Mouse (Mus musculus): ENCODE measurements around the gene Tmem234.

The Tmem234 gene

DNA sequence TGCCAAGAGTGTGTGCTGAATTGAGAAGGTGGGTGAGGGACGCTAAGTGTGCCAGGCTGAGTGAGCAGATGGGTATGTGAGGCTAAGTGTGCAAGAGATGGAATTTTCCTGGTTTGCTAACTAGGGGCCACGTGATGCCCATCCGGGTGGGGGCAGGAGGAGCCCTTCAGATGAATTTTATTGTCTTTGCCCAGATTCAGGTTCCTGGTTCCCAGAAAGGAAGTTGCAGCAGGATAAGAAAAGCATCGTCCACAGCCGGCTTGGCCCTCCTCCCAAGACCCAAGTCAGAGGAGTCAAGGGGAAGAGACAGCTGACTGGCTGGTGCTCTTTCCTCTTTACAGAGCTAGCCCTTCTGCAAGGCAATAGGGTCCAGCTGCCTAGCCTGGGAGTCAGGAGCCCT, 22.0 kb upstream of the Tmem234 start, which contains the start of gene Fam167b:
Fam167b (minus strand) TSS at position 84 of the 400 bp plus-strand sequence.
- DNase-seq (ENCODE audit: low read depth, low spot score) = no peak

DNA sequence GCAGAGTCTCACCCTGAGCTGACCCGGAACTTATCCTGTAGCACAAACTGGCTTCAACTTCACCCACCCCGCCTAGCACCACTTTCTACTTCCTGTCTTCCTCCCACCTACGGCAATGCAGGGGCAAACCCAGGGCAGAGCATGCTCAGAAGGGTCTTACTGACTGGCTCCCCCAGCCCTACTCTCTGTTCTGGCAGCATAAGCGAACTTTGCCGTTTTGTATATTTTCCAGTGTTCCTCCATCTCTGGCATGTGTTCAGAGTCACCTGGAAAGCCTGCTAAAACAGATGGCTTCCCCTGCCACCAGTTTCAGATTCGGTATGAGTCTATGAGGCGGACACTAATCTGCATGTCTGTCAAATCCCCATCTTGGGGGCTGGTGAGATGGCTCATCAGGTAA, 20.1 kb upstream of the Tmem234 start:
- DNase-seq (ENCODE audit: low read depth, low spot score) = no peak

DNA sequence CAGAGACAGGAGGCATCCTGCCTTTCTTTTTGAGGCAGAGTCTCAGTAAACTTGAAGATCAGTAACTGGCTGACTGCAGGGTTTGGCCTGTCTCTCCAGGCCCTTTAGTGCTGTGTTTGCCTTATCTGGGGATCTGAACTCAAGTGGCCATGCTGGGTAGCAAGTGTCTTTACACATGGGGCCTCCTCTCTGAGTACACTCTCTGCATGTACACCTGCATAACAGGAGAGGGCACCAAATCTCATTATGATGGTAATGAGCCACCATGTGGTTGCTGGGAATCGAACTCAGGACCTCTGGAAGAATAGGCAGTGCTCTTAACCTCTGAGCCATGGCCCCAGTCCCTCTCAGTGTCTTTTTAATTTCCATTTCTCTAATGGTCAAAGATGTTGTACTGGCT, 18.2 kb upstream of the Tmem234 start:
- DNase-seq (ENCODE audit: low read depth, low spot score) = no peak

DNA sequence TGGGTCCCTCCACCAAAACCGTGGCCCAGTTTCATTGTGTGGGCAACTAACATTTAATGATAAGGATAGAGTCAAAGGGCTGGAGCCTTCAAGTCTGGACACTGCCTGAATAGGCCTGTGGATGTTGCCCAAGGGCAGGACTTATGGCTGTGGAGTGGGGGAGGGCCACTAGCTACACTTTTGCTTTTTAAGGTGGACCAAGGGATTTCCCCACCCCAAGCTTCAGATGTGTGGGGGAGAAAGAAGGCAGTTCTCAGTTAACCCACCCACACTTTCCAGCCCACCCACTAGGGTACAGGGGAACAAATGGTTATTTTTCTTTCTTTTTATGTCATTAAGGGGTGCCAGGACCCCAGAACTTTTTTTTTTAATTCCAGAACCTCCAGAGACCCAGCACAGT, 16.1 kb upstream of the Tmem234 start:
- no peak for DNase-seq (ENCODE audit: low read depth, low spot score)

DNA sequence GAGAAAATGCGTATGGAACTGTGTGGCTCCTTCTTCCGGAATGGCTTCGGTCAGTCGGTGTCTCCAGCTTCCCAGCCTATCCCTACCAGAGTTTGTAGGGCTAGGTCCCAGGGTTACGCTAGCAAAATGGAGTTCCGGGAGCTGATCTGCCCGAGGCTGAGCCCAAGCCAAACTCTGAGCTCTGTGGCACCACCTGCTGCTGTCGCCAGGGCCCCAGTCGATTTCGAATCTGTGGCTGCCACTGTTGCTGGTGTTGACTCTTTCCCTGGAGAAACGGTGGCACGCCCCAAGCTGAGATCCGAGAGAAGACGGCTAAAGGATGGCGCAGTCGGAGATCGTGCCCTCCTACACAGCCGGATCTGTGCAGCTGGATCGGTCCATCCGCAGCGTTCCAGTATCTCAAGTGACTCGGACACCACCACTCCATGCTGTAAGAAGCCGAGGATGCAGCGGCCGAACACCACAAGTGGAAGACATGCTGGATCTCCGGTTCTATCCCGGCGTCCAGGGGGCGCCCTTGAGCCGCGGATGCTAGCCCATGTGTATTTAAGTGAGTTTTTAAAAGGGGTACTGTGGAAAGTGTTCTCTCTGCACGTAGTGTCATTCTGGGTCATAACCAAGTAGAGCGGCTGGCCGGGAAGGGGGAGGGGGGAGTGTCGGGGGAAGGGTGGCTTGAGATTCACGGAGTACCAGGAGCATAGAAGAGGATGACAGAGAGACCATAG, 15.4 kb upstream of the Tmem234 start:
- DNase-seq (ENCODE audit: low read depth, low spot score) = no peak

DNA sequence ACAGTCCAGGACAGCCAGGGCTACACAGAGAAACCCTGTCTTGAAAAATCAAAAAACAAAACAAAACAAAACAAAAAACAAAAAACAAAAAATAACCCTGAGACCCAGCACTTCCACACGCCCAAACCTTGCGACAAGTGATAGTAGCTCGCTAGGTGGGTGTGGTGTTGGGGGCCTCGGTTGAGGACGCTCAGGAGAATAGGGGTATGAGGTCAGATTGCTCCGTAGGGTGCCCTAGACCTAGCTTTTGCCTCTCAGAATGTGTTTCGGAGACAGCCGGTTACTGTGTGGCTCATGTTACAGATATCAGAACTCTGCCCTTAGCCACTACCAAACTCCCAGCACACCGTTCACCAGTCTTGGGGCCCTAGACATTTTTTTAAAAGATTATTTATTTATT, 14.7 kb upstream of the Tmem234 start:
- no peak for DNase-seq (ENCODE audit: low read depth, low spot score)

DNA sequence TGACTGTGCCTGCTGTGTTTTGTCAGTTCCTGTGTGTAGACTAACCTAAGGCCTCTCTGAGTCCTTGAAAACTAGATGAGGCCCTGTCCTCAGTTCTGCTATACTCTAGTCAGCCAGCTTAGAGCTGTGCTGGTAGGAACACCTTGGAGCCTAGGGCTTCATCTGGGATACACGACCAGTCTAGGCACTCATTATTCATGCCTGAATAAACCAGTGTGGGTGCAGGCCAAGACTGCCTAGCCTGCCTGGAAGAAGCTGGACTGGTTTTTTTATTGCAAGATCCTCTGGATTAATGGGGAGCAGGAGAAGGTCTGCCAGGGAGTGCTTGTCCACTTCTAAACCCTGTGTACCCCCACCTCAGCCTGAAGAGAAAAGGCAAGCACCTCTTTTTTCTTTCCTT, 13.5 kb upstream of the Tmem234 start:
- no peak for DNase-seq (ENCODE audit: low read depth, low spot score)

DNA sequence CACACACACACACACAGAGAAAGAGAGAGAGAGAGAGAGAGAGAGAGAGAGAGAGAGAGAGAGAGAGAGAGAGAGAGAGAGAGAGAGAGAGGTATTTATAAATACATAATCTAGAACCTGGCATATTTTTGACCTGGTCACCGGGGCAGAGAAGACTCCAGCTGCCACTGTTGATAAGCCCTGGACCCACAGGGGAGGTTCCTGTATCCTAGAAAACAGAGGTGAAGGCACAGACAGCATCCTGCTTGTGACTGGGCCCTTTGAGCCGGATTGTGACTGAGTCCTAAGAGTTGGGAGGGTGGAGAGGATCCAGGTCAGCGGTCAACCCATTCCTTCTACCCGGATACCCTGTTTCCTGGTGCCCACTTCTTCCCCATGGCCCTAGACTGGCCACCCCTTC, 11.6 kb upstream of the Tmem234 start:
- DNase-seq (ENCODE audit: low read depth, low spot score) = no peak

DNA sequence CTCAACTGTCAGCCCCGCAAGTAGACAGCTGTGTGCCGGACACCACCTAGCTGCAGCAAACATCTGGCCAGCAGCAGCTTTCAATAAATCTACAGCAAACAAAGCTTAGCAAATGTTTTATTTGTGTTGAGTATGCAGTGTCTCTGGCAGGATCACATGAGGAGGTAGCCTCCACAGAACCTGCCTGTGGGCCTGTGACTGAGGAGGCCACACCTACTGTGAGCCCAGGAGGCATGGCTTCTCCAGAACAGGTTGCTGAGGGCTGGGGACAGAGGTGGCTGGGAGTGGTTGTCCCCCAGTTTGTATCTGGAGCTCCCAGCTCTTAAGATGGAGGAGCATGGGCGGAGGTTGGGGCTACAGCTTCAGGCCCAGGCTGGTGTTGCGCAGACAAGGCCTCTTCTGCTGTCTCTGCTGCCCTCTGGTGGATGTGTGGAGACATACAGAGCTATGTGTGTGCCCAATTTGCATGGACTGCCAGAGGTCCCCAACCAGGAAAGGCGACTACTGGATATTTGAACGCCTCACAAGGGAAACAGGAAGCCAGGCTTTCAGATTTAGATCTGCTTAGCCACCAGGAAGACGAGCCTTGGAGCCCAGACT, 8.1 kb downstream of the Tmem234 start:
- peak; percentile 74 for DNase-seq (ENCODE audit: low read depth, low spot score)

DNA sequence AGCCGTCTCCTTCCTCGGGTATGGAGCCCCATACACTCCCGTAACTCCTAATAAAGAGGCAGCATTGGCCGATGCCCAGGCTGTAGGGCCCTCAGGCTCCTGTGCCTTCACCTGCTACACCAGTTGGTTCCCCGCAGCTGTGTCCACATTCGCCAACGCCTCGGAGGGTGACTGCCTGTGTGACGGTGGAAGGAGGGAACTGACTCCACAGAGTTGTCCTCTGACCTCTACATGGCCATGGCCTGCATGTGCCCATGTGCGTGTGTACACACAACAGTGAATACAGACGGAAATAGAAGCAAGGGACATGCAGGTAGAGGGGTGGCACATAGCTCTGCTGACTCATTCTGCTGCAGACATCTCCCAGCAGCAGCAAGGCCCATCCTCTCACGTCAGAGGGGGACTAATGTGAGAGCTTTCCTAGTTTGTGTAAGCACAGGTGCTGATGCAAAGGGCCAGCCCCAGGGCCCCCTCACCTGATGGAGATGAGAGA, 8.7 kb downstream of the Tmem234 start:
- no peak for DNase-seq (ENCODE audit: low read depth, low spot score)

DNA sequence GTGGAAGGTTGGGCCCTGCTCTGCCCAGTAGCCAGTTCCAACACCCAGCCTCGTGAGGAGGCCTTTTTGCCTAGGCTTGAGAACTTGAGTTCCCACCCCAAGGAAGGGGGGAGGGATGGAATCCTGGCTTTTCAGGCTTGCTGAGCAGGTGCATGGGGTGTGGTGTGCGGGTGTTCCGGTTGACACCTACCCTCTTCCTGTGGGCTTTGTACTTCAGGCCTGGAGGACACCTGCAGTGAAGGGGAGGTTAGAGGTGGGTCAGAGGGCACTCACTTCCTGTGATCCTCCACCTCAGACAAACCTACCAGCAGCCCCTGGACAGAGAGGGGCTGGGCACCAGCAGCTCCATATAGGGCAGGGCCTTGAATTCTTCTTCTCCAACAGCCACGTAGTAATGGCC, 9.6 kb downstream of the Tmem234 start:
- no peak for DNase-seq (ENCODE audit: low read depth, low spot score)

DNA sequence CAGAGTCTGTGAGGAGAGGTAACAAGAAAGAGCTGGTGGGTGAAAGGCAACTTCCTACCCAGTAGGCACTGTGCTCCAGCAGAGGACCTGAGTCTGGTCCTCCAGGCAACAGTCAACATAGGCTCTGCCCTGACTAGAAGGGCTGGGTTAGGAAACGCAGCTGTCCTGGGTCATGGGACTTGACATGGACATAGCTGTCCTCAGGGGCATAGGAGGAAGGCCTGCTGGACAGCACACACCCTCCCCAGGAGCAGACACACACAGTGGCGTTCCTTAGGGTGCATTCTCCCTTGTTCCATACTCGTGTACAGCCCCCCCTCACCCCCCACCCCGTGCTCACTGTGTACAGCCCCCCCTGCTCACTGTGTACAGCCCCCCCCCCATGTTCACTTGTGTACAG, 10.0 kb downstream of the Tmem234 start:
- no peak for DNase-seq (ENCODE audit: low read depth, low spot score)

DNA sequence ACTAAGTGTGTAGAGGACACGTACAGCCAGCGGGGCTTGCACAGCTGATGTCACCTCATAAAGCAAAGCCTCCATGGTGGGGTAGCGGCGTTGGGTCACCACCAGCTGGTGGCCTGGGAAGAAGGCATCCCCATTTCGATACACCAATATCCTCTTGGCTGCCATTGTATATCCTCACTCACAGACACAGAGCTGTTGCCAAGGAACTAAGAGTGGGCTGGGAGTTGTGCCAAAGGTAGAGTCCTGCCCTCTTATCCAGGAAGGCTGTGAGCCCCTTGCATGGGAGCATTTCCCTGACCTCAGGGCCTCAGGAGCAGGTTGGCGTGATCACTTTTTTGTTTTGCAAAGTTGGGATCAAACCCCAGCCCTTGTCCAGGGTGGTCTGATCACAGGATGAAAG, 13.6 kb downstream of the Tmem234 start, which contains the start of gene Dcdc2b:
Dcdc2b (minus strand) TSS at position 165 of the 400 bp plus-strand sequence.
- no peak for DNase-seq (ENCODE audit: low read depth, low spot score)

DNA sequence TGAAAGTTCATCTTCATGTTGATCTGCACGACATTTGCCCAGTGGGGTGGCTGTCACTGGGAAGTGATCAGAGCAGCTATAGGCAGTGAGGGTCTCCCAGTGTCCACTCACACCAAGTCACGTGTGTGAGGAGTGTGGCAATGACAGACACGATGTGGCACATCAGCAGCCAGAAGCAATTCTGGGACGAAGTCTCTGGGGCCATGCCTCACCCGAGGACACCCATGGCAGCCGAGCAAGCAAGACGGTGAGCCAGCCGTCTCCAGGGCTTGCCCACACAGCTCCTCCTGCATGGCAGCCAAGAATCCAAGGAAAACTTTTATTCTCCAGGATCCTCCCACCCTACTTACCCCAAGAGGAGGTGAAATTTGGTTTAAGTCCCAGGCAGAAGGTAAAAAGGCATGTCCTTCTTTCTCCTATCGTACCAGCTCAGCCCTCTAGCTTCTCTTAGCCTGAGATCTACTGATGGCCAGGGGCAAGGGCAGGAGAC, 15.4 kb downstream of the Tmem234 start:
- no peak for DNase-seq (ENCODE audit: low read depth, low spot score)

DNA sequence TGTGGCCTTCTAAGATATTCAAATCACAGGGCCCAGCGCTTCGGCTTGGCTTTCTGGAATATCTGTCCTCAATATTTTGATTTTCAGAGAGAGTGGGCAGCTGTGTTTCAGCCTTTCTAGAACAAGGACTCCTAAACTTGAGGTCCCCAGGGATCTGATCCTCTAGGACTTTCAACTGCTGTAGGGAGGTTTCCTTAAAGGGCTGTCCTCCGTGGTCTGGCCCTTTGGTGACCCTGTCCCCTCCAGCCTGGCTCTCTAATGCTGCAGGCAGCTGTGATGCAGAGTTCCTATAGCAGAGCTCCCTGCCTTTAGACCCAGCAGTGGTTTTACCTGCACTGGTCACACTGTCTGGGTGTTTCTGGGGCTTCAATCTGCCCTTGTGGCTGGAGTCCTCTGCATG, 16.2 kb downstream of the Tmem234 start:
- DNase-seq (ENCODE audit: low read depth, low spot score) = no peak

DNA sequence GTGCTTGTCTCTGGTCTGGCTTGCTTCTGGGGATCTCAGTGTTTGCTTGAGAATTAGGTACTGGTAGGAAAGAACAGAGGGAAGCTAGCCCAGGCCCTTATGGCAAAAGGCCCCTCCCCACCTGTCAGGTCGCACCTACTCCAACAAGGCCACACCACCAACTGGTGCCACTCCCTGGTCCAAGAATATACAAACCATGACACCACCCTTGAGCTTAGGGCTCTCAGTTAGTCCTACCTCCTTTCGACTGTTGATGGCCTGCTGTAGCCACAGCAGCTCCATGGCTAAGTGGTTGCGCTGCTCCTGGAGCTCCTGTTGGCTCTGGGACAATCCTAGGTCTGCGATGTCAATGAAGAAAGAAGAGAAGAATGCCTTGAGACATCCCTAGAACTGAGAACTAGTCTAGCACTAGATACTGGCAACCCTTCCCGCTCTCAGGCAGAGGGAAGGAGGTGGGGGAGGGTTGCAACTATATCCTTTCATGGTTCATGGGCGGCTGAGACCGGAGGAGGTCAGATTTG, 16.7 kb downstream of the Tmem234 start:
- DNase-seq (ENCODE audit: low read depth, low spot score) = no peak

DNA sequence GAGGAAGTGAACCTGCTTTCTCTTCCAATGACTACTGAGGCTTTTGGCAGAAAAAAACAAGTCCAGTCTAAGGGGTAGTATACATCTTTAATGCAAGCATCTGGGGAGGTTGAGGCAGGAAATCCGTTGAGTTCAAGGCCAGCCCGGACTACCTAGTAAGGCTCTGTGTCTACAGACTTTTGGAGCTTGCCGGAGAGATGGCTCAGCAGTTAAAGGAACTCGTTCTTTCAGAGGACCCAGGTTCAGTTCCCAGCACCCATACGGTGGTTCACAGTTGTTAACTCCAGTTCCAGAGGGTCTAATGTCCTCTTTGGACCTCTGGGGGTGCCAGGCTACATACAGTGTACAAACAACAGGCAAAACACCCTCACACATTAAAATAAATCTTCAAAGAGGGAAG, 17.6 kb downstream of the Tmem234 start:
- DNase-seq (ENCODE audit: low read depth, low spot score) = no peak

DNA sequence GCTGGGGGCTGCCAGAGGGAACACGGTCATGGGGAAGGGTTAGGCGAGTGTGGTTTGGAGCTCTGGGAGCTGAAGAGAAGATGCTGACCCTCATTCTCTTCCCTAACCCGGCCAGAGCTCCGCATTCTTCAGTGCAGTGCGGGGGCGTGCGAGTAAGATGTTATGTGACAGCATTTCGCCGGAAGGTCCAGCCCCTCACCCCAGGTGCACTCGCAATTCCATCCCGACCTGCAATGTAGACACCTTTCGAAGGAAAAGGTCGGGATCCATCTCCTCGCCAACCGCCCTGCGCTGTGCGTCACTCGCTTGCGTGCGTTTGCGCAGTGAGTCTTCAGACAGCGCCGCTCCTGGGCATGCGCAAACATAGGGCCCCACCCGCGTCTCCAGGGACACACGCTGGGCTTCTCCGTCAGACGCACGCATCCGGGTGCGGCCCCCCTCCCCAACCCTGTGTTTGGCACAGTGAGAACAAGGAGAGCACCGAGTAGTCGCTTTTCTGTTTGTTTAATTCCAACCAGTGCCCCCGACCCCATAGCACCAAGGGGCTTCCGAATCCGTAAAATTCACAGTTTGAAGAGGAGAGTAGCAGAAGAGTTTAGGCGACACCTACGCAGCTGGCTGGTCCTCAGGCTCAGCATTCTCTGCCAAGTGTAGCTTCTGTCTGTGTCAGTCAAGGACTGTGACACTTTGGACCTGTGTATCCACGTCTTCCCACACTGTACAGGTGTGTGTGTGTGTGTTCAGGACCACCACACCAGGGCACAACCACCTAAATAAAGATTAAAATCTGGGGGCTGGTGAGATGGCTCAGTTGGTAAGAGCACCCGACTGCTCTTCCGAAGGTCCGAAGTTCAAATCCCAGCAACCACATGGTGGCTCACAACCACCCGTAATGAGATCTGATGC, 18.6 kb downstream of the Tmem234 start, which contains the start of gene Iqcc:
Iqcc (minus strand) TSS at position 314 of the 906 bp plus-strand sequence.
- DNase-seq (ENCODE audit: low read depth, low spot score) = peak; percentile 93

DNA sequence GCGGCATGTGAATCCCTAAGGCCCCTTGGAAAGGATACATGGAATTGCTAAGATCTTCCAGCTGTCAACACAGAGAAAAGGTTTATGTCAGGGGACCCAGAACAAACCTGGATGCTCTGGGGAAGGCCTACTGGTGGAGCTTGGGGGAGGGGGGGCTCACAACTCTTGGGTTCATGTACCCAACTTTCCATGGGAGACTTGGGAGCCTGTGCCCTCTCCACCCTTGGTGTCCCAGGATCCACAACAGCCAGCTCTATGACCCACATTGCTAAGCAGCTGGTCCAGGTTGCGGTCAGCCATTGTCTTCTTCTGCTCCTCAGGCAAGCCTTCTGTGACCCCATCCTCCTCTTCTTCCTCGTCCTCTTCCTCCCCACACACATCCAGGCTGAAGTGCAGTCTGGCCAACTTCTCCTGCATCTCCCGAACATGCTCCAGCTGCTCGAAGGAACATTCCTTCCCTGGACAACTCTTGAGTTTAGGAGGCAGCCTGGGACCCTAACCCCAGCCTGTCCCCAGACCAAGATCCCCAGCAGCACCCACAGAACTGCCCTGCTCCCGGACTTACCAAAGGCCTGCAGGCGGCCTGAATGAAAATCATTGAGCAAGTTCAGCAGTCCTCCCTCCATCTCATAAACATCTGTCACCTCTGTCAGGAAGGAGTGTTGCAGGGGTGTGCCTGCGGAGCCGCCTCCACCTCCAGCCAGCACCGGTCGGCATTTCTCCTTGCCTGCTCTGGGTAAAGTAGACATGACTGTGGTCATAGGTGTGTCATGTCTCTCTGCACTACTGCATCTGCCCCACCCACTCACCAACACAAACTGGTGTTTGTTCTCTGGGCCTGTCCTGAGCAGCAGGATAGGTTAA, 20.2 kb downstream of the Tmem234 start:
- no peak for DNase-seq (ENCODE audit: low read depth, low spot score)

DNA sequence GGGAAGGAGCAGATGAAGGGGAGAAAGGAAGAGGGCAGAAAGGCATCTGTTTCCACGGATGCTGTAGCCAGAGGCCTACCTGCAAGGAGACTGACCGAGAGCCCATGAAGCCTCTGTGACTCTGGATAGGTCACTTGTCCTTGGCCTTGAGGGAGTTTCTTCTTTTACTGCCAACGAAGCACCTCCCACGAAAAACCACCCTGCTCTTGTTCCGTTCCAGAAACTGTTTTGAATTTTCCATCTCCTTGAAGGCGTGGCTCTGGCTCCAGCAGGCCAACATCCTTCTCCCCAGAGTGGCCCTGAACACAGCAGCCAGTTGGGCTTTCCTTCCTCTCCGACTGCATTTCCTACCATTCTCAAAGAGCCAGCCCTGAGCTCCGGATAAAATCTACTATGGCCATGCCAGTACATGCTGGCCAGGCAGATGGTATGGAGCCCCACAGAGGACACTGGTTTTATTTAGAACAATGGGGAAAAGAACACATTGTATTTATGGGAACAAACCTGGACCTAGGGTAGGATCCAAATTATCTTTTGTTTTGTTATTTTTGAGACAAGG, 20.9 kb downstream of the Tmem234 start:
- no peak for DNase-seq (ENCODE audit: low read depth, low spot score)
